Mouse (Mus musculus) embryonic facial prominence, embryonic 14.5 days (tissue): ENCODE results near the gene Glt8d2. TPM values are rescaled to one million over a fixed set of nuclear protein-coding genes. Genes with fewer than 3 reads are reported as not detected.
A peak's percentile ranks its signal among the peaks of the same experiment; 100 is the strongest.

Source experiments
- ATAC-seq: fragments of 200-750 bp; cut with Nextera tagmentation; 2 replicates; pipeline ENCODE4 v1.8.0; 2017; ENCODE audit warnings: low read depth, moderate number of reproducible peaks, moderate TSS enrichment
- DNase-seq: peaks from one replicate; pipeline ENCODE4 v3.0.0-alpha.2; 2015; ENCODE audit warnings: low spot score
- H3K27ac ChIP-seq: fragments of 300-500 bp; sonication (generic); replicated peaks from 2 replicates; pipeline ENCODE4 v1.5.1; 2014; ENCODE audit warnings: low read depth, mild to moderate bottlenecking, low read length, moderate library complexity
- H3K27me3 ChIP-seq: fragments of 300-500 bp; sonication (generic); replicated peaks from 2 replicates; pipeline ENCODE4 v1.6.1; 2014; ENCODE audit warnings: low read length; ENCODE audit not compliant: control insufficient read depth, insufficient read depth
- H3K36me3 ChIP-seq: fragments of 300-500 bp; sonication (generic); 2 replicates; pipeline ENCODE4 v1.6.1; 2014; ENCODE audit warnings: low read length, mixed read lengths; ENCODE audit not compliant: control insufficient read depth, insufficient read depth
- H3K4me1 ChIP-seq: fragments of 300-500 bp; sonication (generic); 2 replicates; pipeline ENCODE4 v1.6.1; 2014; ENCODE audit warnings: antibody characterized with exemption, low read length; ENCODE audit not compliant: control insufficient read depth, insufficient read depth
- H3K4me2 ChIP-seq: fragments of 300-500 bp; sonication (generic); 2 replicates; pipeline ENCODE4 v1.6.1; 2014; ENCODE audit warnings: low read depth, mild to moderate bottlenecking, low read length, moderate library complexity, mixed read lengths
- H3K4me3 ChIP-seq: fragments of 300-500 bp; sonication (generic); 2 replicates; pipeline ENCODE4 v1.5.1; 2014; ENCODE audit warnings: low read depth, mild to moderate bottlenecking, low read length
- H3K9ac ChIP-seq: fragments of 300-500 bp; sonication (generic); 2 replicates; pipeline ENCODE4 v1.6.1; 2014; ENCODE audit warnings: low read depth, mild to moderate bottlenecking, low read length, moderate library complexity, mixed read lengths
- H3K9me3 ChIP-seq: fragments of 300-500 bp; sonication (generic); 2 replicates; pipeline ENCODE4 v1.6.1; 2016; ENCODE audit warnings: low read length; ENCODE audit not compliant: control insufficient read depth
- WGBS: fragments of 180-500 bp; shearing (Covaris S2); extraction: QIAGEN DNeasy Blood & Tissue Kit; methylation state at CpG from one replicate; pipeline ENCODE4 v1.1.7; 2014; 5-methylcytosine and 5-hydroxymethylcytosine counted together
- polyA plus RNA-seq: library from polyadenylated mRNA; unstranded; fragments of >200 nt; fragmentation: Nextera tagmentation; extraction: Ambion mirVana; gene quantifications from 2 replicates; pipeline ENCODE4 v1.2.1, GENCODE M21; 2014

The Glt8d2 gene
- polyA plus RNA-seq, result 25.6 and 26.7 TPM in 2 replicates

GRCm38 (mm10) chr10:82690494-82690893 is at the start of gene Glt8d2:
TSS of gene Glt8d2 (minus strand) at chr10:82690650.
- H3K4me2 ChIP-seq, result peak within 1 kb of the TSS; percentile 63
- H3K4me3 ChIP-seq, result peak within 1 kb of the TSS; percentile 40
- peak within 1 kb of the TSS; percentile 56 for H3K9ac ChIP-seq
- no peaks in the 10 kb centered on the region for H3K27me3 ChIP-seq
- DNase-seq (peak; percentile 97), ATAC-seq (peak; percentile 95)
- H3K9me3 ChIP-seq, result no peaks in the 10 kb centered on the region
- H3K4me1 ChIP-seq, result peaks cover 19% of the 10 kb centered on the region
- H3K27ac ChIP-seq, result peak within 1 kb of the TSS; percentile 96
- WGBS, result 1% methylated on average over 14 of the region's 14 CpGs
- H3K36me3 ChIP-seq, result no peaks in the 10 kb centered on the region

GRCm38 (mm10) chr10:82699296-82699941 is 9.0 kb upstream of the Glt8d2 start:
- WGBS, result under 1% methylated on average over 18 of the region's 59 CpGs

GRCm38 (mm10) chr10:82698712-82699261 is 8.3 kb upstream of the Glt8d2 start:
- H3K27ac ChIP-seq, result peak overlapping the region; percentile 71
- 0% methylated on average over 14 of the region's 42 CpGs for WGBS
- peak; percentile 97 for ATAC-seq
- H3K27me3 ChIP-seq, result no peaks in the 10 kb centered on the region
- H3K36me3 ChIP-seq, result peaks cover 20% of the 10 kb centered on the region
- peak overlapping the region; percentile 84 for H3K4me2 ChIP-seq
- peaks cover 13% of the 10 kb centered on the region for H3K4me1 ChIP-seq
- H3K9ac ChIP-seq, result peak overlapping the region; percentile 84
- peak overlapping the region; percentile 95 for H3K4me3 ChIP-seq
- peak; percentile 94 for DNase-seq
- H3K9me3 ChIP-seq, result no peaks in the 10 kb centered on the region

More at GRCm38 (mm10) chr10:82699296-82699941, 9.0 kb upstream of the Glt8d2 start:
- Histone ChIP-seq H3K4me3 (peak overlapping the region; percentile 95), H3K4me1 (peaks cover 13% of the 10 kb centered on the region), H3K4me2 (peak overlapping the region; percentile 84), H3K27me3 (no peaks in the 10 kb centered on the region), H3K9me3 (no peaks in the 10 kb centered on the region), H3K36me3 (peaks cover 25% of the 10 kb centered on the region), H3K27ac (peak overlapping the region; percentile 71), H3K9ac (peak overlapping the region; percentile 84)
- DNase-seq, result peak; percentile 47
- peak; percentile 73 for ATAC-seq

GRCm38 (mm10) chr10:82697305-82697898 is 7.0 kb upstream of the Glt8d2 start:
- Histone ChIP-seq H3K36me3 (peaks cover 12% of the 10 kb centered on the region), H3K4me2 (no peak overlapping the region), H3K27me3 (no peaks in the 10 kb centered on the region), H3K9ac (no peak overlapping the region), H3K9me3 (no peaks in the 10 kb centered on the region), H3K27ac (no peak overlapping the region), H3K4me3 (no peak overlapping the region), H3K4me1 (peaks cover 13% of the 10 kb centered on the region)
- ATAC-seq, result no peak
- DNase-seq, result peak; percentile 14
- WGBS, result 77% methylated on average over 3 of the region's 3 CpGs

GRCm38 (mm10) chr10:82696453-82697079 is 6.1 kb upstream of the Glt8d2 start:
- no peak for DNase-seq
- Histone ChIP-seq H3K4me2 (no peak overlapping the region), H3K36me3 (peaks cover 6% of the 10 kb centered on the region), H3K4me1 (peaks cover 15% of the 10 kb centered on the region), H3K4me3 (no peak overlapping the region), H3K9me3 (no peaks in the 10 kb centered on the region), H3K27me3 (no peaks in the 10 kb centered on the region), H3K9ac (no peak overlapping the region), H3K27ac (no peak overlapping the region)
- no peak for ATAC-seq
- WGBS, result 72% methylated on average over 4 of the region's 4 CpGs

GRCm38 (mm10) chr10:82695956-82696355 is 5.5 kb upstream of the Glt8d2 start, which contains the start of gene Hcfc2:
TSS of gene Hcfc2 (plus strand) at chr10:82696160.
- Histone ChIP-seq H3K9me3 (no peaks in the 10 kb centered on the region), H3K27me3 (no peaks in the 10 kb centered on the region), H3K27ac (no peak within 1 kb of the TSS), H3K4me3 (no peak within 1 kb of the TSS), H3K36me3 (peaks cover under 1% of the 10 kb centered on the region; the same call in 1 of the 2 replicates), H3K9ac (no peak within 1 kb of the TSS), H3K4me1 (peaks cover 21% of the 10 kb centered on the region), H3K4me2 (no peak within 1 kb of the TSS)
- WGBS, result 77% methylated on average over 5 of the region's 5 CpGs
- ATAC-seq (no peak), DNase-seq (no peak)

- peak; percentile 91 for DNase-seq
- peak overlapping the region; percentile 40 for H3K4me3 ChIP-seq
- H3K4me2 ChIP-seq, result peak overlapping the region; percentile 63
- 40% methylated on average over 7 of the region's 7 CpGs for WGBS
- H3K27ac ChIP-seq, result peak overlapping the region; percentile 96
- H3K4me1 ChIP-seq, result peaks cover 19% of the 10 kb centered on the region
- H3K36me3 ChIP-seq, result no peaks in the 10 kb centered on the region
- ATAC-seq, result peak; percentile 73; the same call in 1 of the 2 replicates
- H3K27me3 ChIP-seq, result no peaks in the 10 kb centered on the region
- H3K9me3 ChIP-seq, result no peaks in the 10 kb centered on the region
- peak overlapping the region; percentile 56 for H3K9ac ChIP-seq
Observed at GRCm38 (mm10) chr10:82689681-82690211, 704 bp downstream of the Glt8d2 start.

GRCm38 (mm10) chr10:82685440-82685839 is 5.0 kb downstream of the Glt8d2 start:
- peaks cover 9% of the 10 kb centered on the region; the same call in 1 of the 2 replicates for H3K4me1 ChIP-seq
- no peaks in the 10 kb centered on the region for H3K36me3 ChIP-seq
- no peak overlapping the region for H3K9ac ChIP-seq
- ATAC-seq (no peak), DNase-seq (no peak)
- H3K27me3 ChIP-seq, result no peaks in the 10 kb centered on the region
- no peaks in the 10 kb centered on the region for H3K9me3 ChIP-seq
- 70% methylated on average over 2 of the region's 2 CpGs for WGBS
- H3K27ac ChIP-seq, result no peak overlapping the region
- no peak overlapping the region for H3K4me3 ChIP-seq
- H3K4me2 ChIP-seq, result no peak overlapping the region
